16 mouse cellular contexts compared by ENCODE assay signal in the genomic region with DNA sequence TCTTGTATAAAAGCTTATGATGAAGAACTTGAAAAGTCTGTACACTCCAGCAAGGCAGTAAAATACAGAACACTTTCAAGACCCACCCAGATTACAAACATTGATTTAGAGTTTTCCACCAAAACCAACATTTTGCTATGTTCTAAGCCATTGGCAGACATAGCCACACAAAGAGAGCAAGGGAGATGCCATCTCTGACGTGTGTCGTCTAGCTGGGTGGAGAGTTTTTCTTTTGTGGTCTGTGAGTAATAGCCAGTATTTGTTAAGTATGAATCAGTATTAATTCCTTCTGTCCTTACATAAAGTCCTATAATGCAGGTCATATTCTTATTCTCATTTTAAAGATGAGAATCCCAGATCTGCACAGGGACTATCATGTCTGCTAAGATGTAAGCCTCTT.
"Had no signal": no experiment of that assay in that cellular context is flagged by ENCODE, and none has a peak within 500 bp of the region (broad histone marks: within the 10 kb centered on the region; RNA-seq: fewer than 3 reads in every experiment).

No protein-coding gene starts in this region.

- H3K36me3 ChIP-seq: liver, embryonic 13.5 days; neural tube, embryonic 12.5 days; neural tube, embryonic 15.5 days; stomach, embryonic 15.5 days had no signal

- H3K27ac ChIP-seq: kidney, postnatal 0 days; liver, embryonic 13.5 days; neural tube, embryonic 12.5 days; neural tube, embryonic 15.5 days; stomach, embryonic 15.5 days had no signal

- DNase-seq: kidney, adult 2 months; kidney, postnatal 36 days; liver, embryonic 13.5 days; lung, adult 2 months; lung, postnatal 14 days; lung, postnatal 4 days; midbrain, embryonic 14.5 days; retina, postnatal 1 day; right cerebral cortex, postnatal 25 days; spleen, adult 18-20 months; thymus, postnatal 25 days had no signal

- H3K4me3 ChIP-seq: liver, embryonic 13.5 days; neural tube, embryonic 12.5 days; neural tube, embryonic 15.5 days; stomach, embryonic 15.5 days had no signal

- H3K9ac ChIP-seq: liver, embryonic 13.5 days; neural tube, embryonic 12.5 days; neural tube, embryonic 15.5 days; stomach, embryonic 15.5 days had no signal

- H3K27me3 ChIP-seq: liver, embryonic 13.5 days; neural tube, embryonic 12.5 days; neural tube, embryonic 15.5 days; stomach, embryonic 15.5 days had no signal

- H3K4me1 ChIP-seq: liver, embryonic 13.5 days; neural tube, embryonic 12.5 days; neural tube, embryonic 15.5 days; stomach, embryonic 15.5 days had no signal

- H3K4me2 ChIP-seq: liver, embryonic 13.5 days; midbrain, embryonic 11.5 days; neural tube, embryonic 12.5 days; neural tube, embryonic 15.5 days; stomach, embryonic 15.5 days had no signal
